Mouse (Mus musculus): ENCODE data around the gene Tmem150b.

GRCm38 (mm10) chr7:4669156-4669555, 55.9 kb downstream of the Tmem150b start:
- TF ChIP-seq CTCF (IDR thresholded peaks at IDR 0.05; ENCODE audit: low read depth): no peak
- no peak for TF ChIP-seq EP300 (IDR thresholded peaks at IDR 0.05; ENCODE audit: low read depth)
